Mouse (Mus musculus) midbrain, embryonic 11.5 days (tissue): ENCODE data around the gene Trpm8. TPM values are rescaled to one million over a fixed set of nuclear protein-coding genes. Genes with fewer than 3 reads are reported as not detected.

Experiments
- ATAC-seq: fragments of 200-750 bp; cut with Nextera tagmentation; 2 replicates; pipeline ENCODE4 v1.8.0; 2017; ENCODE audit warnings: moderate TSS enrichment, moderate library complexity; ENCODE audit not compliant: low FRiP score
- DNase-seq: peaks from one replicate; pipeline ENCODE4 v3.0.0; 2015; ENCODE audit warnings: low spot score; ENCODE audit errors: missing footprints
- H3K27ac ChIP-seq: fragments of 300-500 bp; sonication (generic); 2 replicates; pipeline ENCODE4 v1.5.1; 2014; ENCODE audit warnings: low read depth, low read length
- H3K27me3 ChIP-seq: fragments of 300-500 bp; sonication (generic); 2 replicates; pipeline ENCODE4 v1.6.1; 2014; ENCODE audit warnings: mild to moderate bottlenecking, low read length, moderate library complexity, mixed read lengths; ENCODE audit not compliant: control insufficient read depth, insufficient read depth
- H3K36me3 ChIP-seq: fragments of 300-500 bp; sonication (generic); 2 replicates; pipeline ENCODE4 v1.6.1; 2014; ENCODE audit warnings: mild to moderate bottlenecking, low read length, moderate library complexity, mixed read lengths; ENCODE audit not compliant: control insufficient read depth, insufficient read depth
- H3K4me1 ChIP-seq: fragments of 300-500 bp; sonication (generic); 2 replicates; pipeline ENCODE4 v1.6.1; 2014; ENCODE audit warnings: low read length; ENCODE audit not compliant: control insufficient read depth, insufficient read depth
- H3K4me2 ChIP-seq: fragments of 300-500 bp; sonication (generic); 2 replicates; pipeline ENCODE4 v1.6.1; 2014; ENCODE audit warnings: mild to moderate bottlenecking, moderate library complexity
- H3K4me3 ChIP-seq: fragments of 300-500 bp; sonication (generic); 2 replicates; pipeline ENCODE4 v1.5.1; 2014; ENCODE audit warnings: low read depth, low read length
- H3K9ac ChIP-seq: fragments of 300-500 bp; sonication (generic); 2 replicates; pipeline ENCODE4 v1.6.1; 2014; ENCODE audit warnings: low read length
- H3K9me3 ChIP-seq: fragments of 300-500 bp; sonication (generic); 2 replicates; pipeline ENCODE4 v1.6.1; 2016; ENCODE audit warnings: low read length; ENCODE audit not compliant: control insufficient read depth
- WGBS: fragments of 180-500 bp; shearing (Covaris S2); extraction: QIAGEN DNeasy Blood & Tissue Kit; methylation state at CpG from one replicate; pipeline ENCODE4 v1.1.7; 2014; 5-methylcytosine and 5-hydroxymethylcytosine counted together
- polyA plus RNA-seq: library from polyadenylated mRNA; unstranded; fragments of >200 nt; fragmentation: Nextera tagmentation; extraction: Ambion mirVana; gene quantifications from 2 replicates; pipeline ENCODE4 v1.2.1, GENCODE M21; 2014

Gene Trpm8
- polyA plus RNA-seq, 1 experiment from 2014 or later: not detected

DNA sequence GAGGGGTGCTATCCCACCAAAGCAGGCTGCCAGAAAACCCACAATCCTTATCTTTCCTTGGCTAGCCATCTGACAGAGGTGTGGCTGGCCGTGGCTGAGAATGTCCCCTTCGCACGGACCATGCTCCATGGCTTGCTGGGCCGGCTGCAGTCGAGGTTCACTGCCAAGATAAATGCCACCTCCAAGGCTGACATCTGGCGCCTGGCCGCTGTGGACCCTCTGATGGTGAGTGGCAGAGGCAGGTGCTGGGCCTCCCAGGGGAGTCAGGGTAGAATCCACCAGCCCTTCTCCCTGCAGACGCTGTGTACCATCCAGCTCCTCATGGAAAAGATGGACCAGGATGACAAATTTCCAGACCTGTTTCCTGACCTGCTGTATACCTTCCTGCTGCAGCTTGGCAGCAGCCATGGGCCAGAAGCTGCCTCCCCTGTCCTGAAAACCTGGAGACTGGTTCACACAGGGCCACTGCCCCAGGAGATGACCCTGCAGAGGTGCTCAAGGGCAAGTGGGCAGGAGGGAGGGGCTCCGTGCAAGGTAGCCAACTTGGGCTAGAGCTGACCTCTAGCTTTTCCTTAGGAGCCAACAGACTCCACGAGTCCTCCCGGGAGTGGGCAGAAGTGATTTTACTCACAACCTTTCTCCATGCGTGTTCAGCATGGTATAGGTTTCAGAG is 22.5 kb upstream of the Trpm8 start:
- Histone ChIP-seq H3K4me2 (no peak overlapping the region), H3K36me3 (peaks cover under 1% of the 10 kb centered on the region; the same call in 1 of the 2 replicates), H3K9me3 (peaks cover 83% of the 10 kb centered on the region), H3K4me1 (no peaks in the 10 kb centered on the region), H3K9ac (no peak overlapping the region), H3K27ac (no peak overlapping the region), H3K4me3 (no peak overlapping the region), H3K27me3 (no peaks in the 10 kb centered on the region)
- WGBS: 89% methylated on average over 12 of the region's 12 CpGs
- no peak for ATAC-seq
- no peak for DNase-seq

DNA sequence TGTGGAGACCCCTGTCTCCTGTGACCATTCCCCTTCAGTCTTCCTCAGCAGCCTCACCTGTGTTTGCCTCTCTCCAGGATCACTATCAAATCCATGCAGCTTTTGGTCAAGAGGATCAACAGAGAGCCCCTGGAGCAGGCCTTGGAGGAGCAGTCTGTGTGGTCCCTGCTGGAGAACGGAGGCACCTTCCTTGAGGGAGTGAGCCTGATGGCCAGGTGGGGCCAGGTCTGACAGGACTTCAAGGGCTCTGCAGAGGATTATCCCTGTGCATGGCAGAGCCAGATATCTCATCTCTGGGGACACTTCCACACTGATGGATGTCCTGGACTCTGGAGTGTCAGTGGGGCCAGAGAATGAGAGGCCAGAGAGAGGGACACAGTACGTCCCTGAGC is 22.0 kb upstream of the Trpm8 start:
- DNase-seq (no peak), ATAC-seq (0 out of 2 replicates have a peak, but pooled peaks have one; percentile 1)
- no peaks in the 10 kb centered on the region for H3K4me1 ChIP-seq
- no peak overlapping the region for H3K9ac ChIP-seq
- H3K27me3 ChIP-seq: no peaks in the 10 kb centered on the region
- H3K9me3 ChIP-seq: peaks cover 82% of the 10 kb centered on the region
- H3K4me2 ChIP-seq: no peak overlapping the region
- peaks cover 5% of the 10 kb centered on the region; the same call in 1 of the 2 replicates for H3K36me3 ChIP-seq
- H3K27ac ChIP-seq: no peak overlapping the region
- H3K4me3 ChIP-seq: no peak overlapping the region
- 63% methylated on average over 2 of the region's 2 CpGs for WGBS

DNA sequence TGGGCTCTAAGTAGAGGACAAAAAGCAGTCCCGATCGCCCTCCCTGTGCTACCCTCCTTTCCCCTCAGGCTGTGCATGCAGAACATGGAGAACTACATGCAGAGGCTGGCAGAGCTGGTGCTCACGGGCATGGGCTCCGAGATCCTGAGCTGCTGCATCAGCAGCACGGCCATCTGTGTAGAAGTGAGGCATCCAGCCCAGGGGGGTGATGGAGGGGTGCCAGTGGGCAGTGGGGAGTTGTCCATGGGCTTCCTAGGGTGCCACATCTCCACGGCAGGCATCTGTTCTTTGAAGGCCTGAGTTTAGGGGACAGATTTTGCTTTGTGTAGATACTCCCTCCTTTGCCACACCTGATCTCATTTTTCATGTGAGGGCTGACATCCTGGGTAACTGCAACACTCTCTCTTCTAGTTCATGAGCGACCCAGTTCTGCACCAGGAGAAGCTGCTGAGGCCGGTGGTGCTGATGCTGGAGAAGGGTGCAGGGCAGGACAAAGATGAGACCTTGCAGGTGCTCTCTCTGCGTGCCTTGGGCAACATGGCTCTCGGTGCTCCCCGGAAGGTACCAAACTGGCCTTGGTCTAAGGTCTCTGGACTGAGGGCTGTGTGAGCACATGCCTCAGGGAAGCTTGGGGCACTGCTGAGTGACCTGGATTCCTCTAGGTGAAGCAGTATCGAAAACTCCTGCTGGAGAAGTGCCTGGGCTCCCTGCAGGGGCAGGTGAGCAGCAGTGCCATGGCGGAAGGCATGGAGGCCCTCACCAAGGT is 21.3 kb upstream of the Trpm8 start:
- Histone ChIP-seq H3K27ac (no peak overlapping the region), H3K27me3 (no peaks in the 10 kb centered on the region), H3K4me1 (no peaks in the 10 kb centered on the region), H3K9me3 (peaks cover 75% of the 10 kb centered on the region), H3K4me2 (no peak overlapping the region), H3K9ac (no peak overlapping the region), H3K4me3 (no peak overlapping the region), H3K36me3 (peaks cover 6% of the 10 kb centered on the region; the same call in 1 of the 2 replicates)
- ATAC-seq (no peak), DNase-seq (no peak)
- 80% methylated on average over 13 of the region's 13 CpGs for WGBS

DNA sequence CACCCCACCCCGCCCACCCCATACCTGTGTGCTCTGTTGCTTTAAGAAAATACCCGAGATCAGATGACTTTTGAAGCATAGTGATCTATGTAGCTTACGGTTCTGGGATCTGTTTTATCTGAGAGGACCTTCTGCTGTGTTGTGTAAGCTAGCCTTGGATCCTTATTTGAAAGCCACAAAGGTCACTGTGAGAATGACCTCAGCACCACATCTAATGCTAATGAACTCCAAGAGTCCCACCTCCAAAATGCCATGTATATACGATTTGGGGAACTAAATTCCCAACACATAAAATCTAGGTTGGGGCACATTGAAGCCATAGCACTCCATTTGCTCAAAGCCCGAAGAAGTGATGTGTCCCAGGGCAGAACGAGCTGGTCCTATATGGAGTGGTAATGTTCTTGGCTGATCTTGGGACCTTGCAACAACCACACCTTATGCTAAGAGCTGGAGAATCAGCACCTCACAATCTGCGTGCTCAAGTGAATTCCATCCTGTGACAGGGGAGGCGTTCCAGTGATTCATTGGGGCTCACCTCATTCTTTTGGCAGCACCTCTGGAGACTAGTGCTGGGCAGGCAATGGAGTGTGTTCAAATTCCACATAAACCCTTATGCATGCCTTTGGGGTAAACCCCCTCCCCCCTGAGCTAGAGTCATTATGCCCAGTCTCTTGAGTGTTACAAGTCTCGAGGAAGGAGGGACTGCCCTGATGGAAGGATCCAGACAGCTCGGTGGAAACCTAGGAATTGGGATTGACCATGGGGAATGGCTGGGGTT is 20.4 kb upstream of the Trpm8 start:
- no peak overlapping the region for H3K4me2 ChIP-seq
- H3K9me3 ChIP-seq: peaks cover 77% of the 10 kb centered on the region
- no peak overlapping the region for H3K27ac ChIP-seq
- no peak overlapping the region for H3K4me3 ChIP-seq
- no peaks in the 10 kb centered on the region for H3K4me1 ChIP-seq
- peaks cover 13% of the 10 kb centered on the region for H3K36me3 ChIP-seq
- H3K27me3 ChIP-seq: no peaks in the 10 kb centered on the region
- H3K9ac ChIP-seq: no peak overlapping the region
- ATAC-seq: no peak
- WGBS: 82% methylated on average over 10 of the region's 10 CpGs
- no peak for DNase-seq

DNA sequence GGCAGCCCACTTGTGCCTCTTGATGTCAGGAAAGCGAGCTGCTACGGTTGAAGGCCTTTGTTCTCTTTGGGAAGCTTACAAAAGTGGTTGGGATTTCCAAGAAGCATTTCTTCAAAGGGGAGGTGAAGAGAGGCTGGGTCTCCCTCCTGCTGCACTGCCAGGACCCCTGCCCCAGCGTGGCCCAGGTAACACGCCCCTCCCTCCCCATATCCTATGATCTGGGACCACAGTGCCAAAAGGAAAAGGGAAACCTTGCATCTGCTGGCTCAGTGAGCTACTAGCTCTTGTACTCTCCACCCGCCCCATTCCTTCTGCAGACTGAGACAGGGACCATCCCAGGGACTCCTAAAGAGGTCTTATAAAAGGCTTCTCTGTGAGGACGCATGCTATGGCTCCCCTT is 19.8 kb upstream of the Trpm8 start:
- no peak overlapping the region for H3K9ac ChIP-seq
- ATAC-seq (no peak), DNase-seq (no peak)
- no peaks in the 10 kb centered on the region for H3K27me3 ChIP-seq
- H3K36me3 ChIP-seq: peaks cover 19% of the 10 kb centered on the region
- no peak overlapping the region for H3K27ac ChIP-seq
- H3K4me3 ChIP-seq: no peak overlapping the region
- WGBS: 80% methylated on average over 6 of the region's 6 CpGs
- no peaks in the 10 kb centered on the region for H3K4me1 ChIP-seq
- H3K4me2 ChIP-seq: no peak overlapping the region
- peaks cover 71% of the 10 kb centered on the region for H3K9me3 ChIP-seq

DNA sequence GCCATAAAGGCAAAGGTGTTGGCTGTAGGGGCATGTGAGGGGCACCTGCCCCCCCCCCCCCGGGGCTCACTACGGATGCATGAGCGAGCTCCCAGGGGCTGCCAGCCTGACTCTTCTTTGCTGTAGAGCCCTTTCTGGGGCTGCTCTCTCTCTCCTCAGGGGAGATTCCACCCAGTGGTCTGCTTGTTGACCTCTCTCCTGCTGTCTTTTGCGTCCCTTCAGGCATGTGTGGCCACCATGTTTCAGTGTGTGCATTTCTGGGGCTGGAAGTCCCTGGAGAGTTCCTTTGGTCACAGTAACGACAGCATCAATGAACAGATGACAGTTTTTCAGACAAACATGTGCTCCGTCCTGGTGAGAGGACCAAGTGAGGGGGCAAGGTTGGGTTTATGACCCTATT is 19.1 kb upstream of the Trpm8 start:
- Histone ChIP-seq H3K4me1 (no peaks in the 10 kb centered on the region), H3K27ac (no peak overlapping the region), H3K27me3 (no peaks in the 10 kb centered on the region), H3K9me3 (peaks cover 65% of the 10 kb centered on the region), H3K4me3 (no peak overlapping the region), H3K9ac (no peak overlapping the region), H3K36me3 (peaks cover 26% of the 10 kb centered on the region), H3K4me2 (no peak overlapping the region)
- no peak for DNase-seq
- ATAC-seq: no peak
- 68% methylated on average over 6 of the region's 6 CpGs for WGBS

DNA sequence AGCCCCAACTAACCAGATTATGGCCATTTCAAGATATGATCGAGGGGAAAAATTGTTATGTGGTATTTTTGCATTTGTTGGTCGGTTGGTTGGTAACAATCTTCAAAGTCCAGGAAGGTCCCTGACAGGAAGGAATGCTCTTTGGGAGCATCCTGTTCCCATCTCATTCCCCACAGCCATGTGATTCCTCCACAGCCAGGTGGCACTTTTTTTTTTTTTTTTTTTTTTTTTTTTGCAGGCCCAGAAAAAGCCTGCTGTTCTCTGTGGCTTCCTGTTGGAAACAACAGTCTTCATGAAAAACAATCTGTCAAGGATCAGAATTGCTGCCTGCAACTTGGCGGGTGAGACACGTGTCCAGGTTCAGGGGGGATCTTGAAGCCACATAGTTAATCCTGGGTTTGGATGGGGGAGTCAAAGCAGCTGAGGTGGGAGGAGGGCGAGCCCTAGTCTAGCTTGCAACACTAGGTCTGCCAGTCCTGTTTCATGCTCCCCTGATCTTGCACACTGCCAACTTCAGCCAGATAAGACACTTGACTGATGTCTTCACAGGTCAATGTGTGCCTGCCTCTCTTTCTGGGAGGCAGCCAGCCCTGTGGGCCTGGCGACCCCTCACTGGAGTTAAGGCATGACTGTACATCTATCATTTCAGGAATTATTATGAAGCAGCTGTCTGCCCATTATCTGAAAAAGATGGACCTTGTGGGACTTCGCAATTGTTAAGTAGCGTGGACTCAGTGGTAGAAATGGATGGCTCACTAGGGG is 18.4 kb upstream of the Trpm8 start:
- H3K4me3 ChIP-seq: no peak overlapping the region
- no peak overlapping the region for H3K27ac ChIP-seq
- peak; percentile 6; the same call in 1 of the 2 replicates for ATAC-seq
- no peak overlapping the region for H3K4me2 ChIP-seq
- peaks cover 58% of the 10 kb centered on the region for H3K9me3 ChIP-seq
- H3K36me3 ChIP-seq: peaks cover 33% of the 10 kb centered on the region
- no peaks in the 10 kb centered on the region for H3K4me1 ChIP-seq
- H3K27me3 ChIP-seq: no peaks in the 10 kb centered on the region
- no peak for DNase-seq
- 82% methylated on average over 8 of the region's 8 CpGs for WGBS
- H3K9ac ChIP-seq: no peak overlapping the region

DNA sequence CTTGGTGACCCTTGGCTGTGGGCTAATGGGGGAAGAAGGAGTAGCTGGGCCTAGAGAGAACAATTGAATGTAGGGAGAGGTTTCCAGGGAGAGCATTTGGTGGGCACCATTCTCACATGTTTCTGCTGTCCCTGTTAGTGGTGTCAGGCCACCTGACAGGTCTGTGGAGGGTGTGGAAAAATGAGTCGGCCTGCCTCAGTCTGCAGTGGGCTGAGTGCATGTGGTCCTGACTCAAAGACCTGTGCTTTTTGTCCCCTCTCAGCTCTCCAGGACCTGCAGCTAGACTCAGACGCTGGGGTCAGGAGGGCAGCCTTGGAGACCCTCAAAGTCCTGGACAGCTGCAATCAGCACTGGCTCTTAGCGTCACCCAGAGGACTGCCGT is 17.8 kb upstream of the Trpm8 start:
- H3K4me3 ChIP-seq: no peak overlapping the region
- DNase-seq (no peak), ATAC-seq (peak; percentile 5)
- H3K36me3 ChIP-seq: peaks cover 38% of the 10 kb centered on the region
- H3K27ac ChIP-seq: no peak overlapping the region
- no peak overlapping the region for H3K9ac ChIP-seq
- no peaks in the 10 kb centered on the region for H3K27me3 ChIP-seq
- no peaks in the 10 kb centered on the region for H3K4me1 ChIP-seq
- 84% methylated on average over 4 of the region's 4 CpGs for WGBS
- H3K9me3 ChIP-seq: peaks cover 52% of the 10 kb centered on the region
- no peak overlapping the region for H3K4me2 ChIP-seq
